Mouse (Mus musculus): ENCODE measurements around the gene Rhbdf1.

DNA sequence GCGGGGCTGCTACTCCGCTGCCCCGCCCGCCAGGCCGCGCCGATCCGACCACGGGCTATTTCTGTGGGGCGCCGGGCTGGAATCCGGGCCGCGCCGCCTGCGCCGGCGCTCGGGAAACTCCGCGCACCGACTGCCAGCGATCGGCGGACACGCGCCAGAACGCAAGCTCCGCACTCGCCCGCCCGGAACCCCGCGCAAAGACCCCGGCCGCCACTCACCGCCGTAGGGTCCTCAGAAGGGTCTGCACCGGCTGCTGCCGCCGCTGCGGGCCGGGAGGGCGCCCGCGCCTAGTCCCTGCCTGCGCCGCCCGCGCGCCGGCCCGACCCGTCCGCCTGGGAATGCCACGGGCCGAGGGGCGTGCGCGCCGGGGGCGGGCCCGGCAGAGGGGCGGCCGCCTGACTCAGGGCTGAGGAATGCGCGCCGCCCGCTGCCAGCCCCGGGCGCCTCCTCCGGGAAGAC, at the start of gene Rhbdf1:
- no peak for TF ChIP-seq POLR2A (IDR thresholded peaks at IDR 0.05; ENCODE audit: control insufficient read depth, extremely low read depth, insufficient read depth, low read length, poor library complexity)
- TF ChIP-seq CTCF (IDR thresholded peaks at IDR 0.05; ENCODE audit: borderline replicate concordance, control insufficient read depth, extremely low read depth, insufficient read depth, low read length, poor library complexity), result no peak

Measured in thymus, adult 2 months (tissue).